Mouse (Mus musculus): Measurements from ENCODE around the gene Kctd17. TPM values are rescaled to one million over a fixed set of nuclear protein-coding genes. Genes with fewer than 3 reads are reported as not detected.

Gene Kctd17
- total RNA-seq, 2 experiments from 2014 or later: 212 to 213 TPM

GRCm38 (mm10) chr15:78413719-78414117 is 14.6 kb upstream of the Kctd17 start:
- intact Hi-C loops (cut with DNase I): no loop called here
- no peak for DNase-seq

- intact Hi-C loops (cut with DNase I): no loop called here
Observed at GRCm38 (mm10) chr15:78414157-78414556, 14.2 kb upstream of the Kctd17 start.

GRCm38 (mm10) chr15:78416937-78417336 is 11.4 kb upstream of the Kctd17 start:
- intact Hi-C loops (cut with DNase I): no loop called here
- DNase-seq: no peak

More at GRCm38 (mm10) chr15:78414157-78414556, 14.2 kb upstream of the Kctd17 start:
- DNase-seq: no peak

GRCm38 (mm10) chr15:78420395-78420794 is 8.0 kb upstream of the Kctd17 start:
- no peak for DNase-seq
- intact Hi-C loops (cut with DNase I): loop anchor here (5.0 kb wide), 2 partner anchors 63 to 163 kb away; no protein-coding TSS in a partner anchor

GRCm38 (mm10) chr15:78422046-78422956 is 6.1 kb upstream of the Kctd17 start:
- intact Hi-C loops (cut with DNase I): loop anchor here (5.0 kb wide), 2 partner anchors 65 to 165 kb away; no protein-coding TSS in a partner anchor
- peak; percentile 91 for DNase-seq

- intact Hi-C loops (cut with DNase I): loop anchor here (5.0 kb wide), 2 partner anchors 67 to 167 kb away; no protein-coding TSS in a partner anchor
- no peak for DNase-seq
Observed at GRCm38 (mm10) chr15:78424507-78424906, 3.9 kb upstream of the Kctd17 start.

- intact Hi-C loops (cut with DNase I): no loop called here
- no peak for DNase-seq
Observed at GRCm38 (mm10) chr15:78425230-78425629, 3.1 kb upstream of the Kctd17 start.

- intact Hi-C loops (cut with DNase I): no loop called here
- no peak for DNase-seq
Observed at GRCm38 (mm10) chr15:78429139-78429459, 735 bp downstream of the Kctd17 start.

GRCm38 (mm10) chr15:78429871-78430622 is 1.7 kb downstream of the Kctd17 start:
- no peak for DNase-seq
- intact Hi-C loops (cut with DNase I): loop anchor here (10.0 kb wide), 1 partner anchor 455 kb away; the partner anchor contains the start of gene Eif3d

GRCm38 (mm10) chr15:78430874-78431273 is 2.5 kb downstream of the Kctd17 start:
- intact Hi-C loops (cut with DNase I): loop anchor here (10.0 kb wide), 1 partner anchor 456 kb away; the partner anchor contains the start of gene Eif3d
- no peak for DNase-seq

GRCm38 (mm10) chr15:78431541-78432121 is 3.3 kb downstream of the Kctd17 start:
- intact Hi-C loops (cut with DNase I): loop anchor here (10.0 kb wide), 1 partner anchor 457 kb away; the partner anchor contains the start of gene Eif3d
- no peak for DNase-seq

- intact Hi-C loops (cut with DNase I): loop anchor here (10.0 kb wide), 1 partner anchor 460 kb away; the partner anchor contains the start of gene Eif3d
Observed at GRCm38 (mm10) chr15:78434896-78435520, 6.6 kb downstream of the Kctd17 start.

GRCm38 (mm10) chr15:78435681-78436080 is 7.3 kb downstream of the Kctd17 start:
- intact Hi-C loops (cut with DNase I): loop anchor here (10.0 kb wide), 1 partner anchor 461 kb away; the partner anchor contains the start of gene Eif3d
- DNase-seq: no peak

More at GRCm38 (mm10) chr15:78434896-78435520, 6.6 kb downstream of the Kctd17 start:
- peak; percentile 67 for DNase-seq

GRCm38 (mm10) chr15:78436380-78437192 is 8.2 kb downstream of the Kctd17 start:
- intact Hi-C loops (cut with DNase I): loop anchor here (10.0 kb wide), 1 partner anchor 462 kb away; the partner anchor contains the start of gene Eif3d
- DNase-seq: peak; percentile 92

- intact Hi-C loops (cut with DNase I): loop anchor here (10.0 kb wide), 1 partner anchor 463 kb away; the partner anchor contains the start of gene Eif3d
- DNase-seq: peak; percentile 56
Observed at GRCm38 (mm10) chr15:78437237-78438017, 9.1 kb downstream of the Kctd17 start.

GRCm38 (mm10) chr15:78438018-78438394 is 9.6 kb downstream of the Kctd17 start:
- intact Hi-C loops (cut with DNase I): loop anchor here (10.0 kb wide), 1 partner anchor 463 kb away; the partner anchor contains the start of gene Eif3d
- no peak for DNase-seq

- intact Hi-C loops (cut with DNase I): loop anchor here (10.0 kb wide), 1 partner anchor 464 kb away; the partner anchor contains the start of gene Eif3d
- no peak for DNase-seq
Observed at GRCm38 (mm10) chr15:78438505-78438904, 10.1 kb downstream of the Kctd17 start.

- DNase-seq: no peak
- intact Hi-C loops (cut with DNase I): loop anchor here (10.0 kb wide), 1 partner anchor 464 kb away; the partner anchor contains the start of gene Eif3d
Observed at GRCm38 (mm10) chr15:78438973-78439372, 10.6 kb downstream of the Kctd17 start.
